Mouse (Mus musculus) neural tube, embryonic 12.5 days (tissue): Measurements from ENCODE around the gene Eif2b3. TPM values are rescaled to one million over a fixed set of nuclear protein-coding genes. Genes with fewer than 3 reads are reported as not detected.
A peak's percentile ranks its signal among the peaks of the same experiment; 100 is the strongest.

Experiments
- ATAC-seq: fragments of 200-750 bp; cut with Nextera tagmentation; 2 replicates; pipeline ENCODE4 v1.8.0; 2017; ENCODE audit warnings: low read depth, mild to moderate bottlenecking, moderate TSS enrichment, moderate library complexity; ENCODE audit not compliant: low FRiP score
- H3K27ac ChIP-seq: fragments of 300-500 bp; sonication (generic); 2 replicates; pipeline ENCODE4 v1.5.1; 2016
- H3K27me3 ChIP-seq: fragments of 300-500 bp; sonication (generic); replicated peaks from 2 replicates; pipeline ENCODE4 v1.6.1; 2016; ENCODE audit warnings: mild to moderate bottlenecking
- H3K36me3 ChIP-seq: fragments of 300-500 bp; sonication (generic); 2 replicates; pipeline ENCODE4 v1.6.1; 2016; ENCODE audit warnings: mild to moderate bottlenecking
- H3K4me1 ChIP-seq: fragments of 300-500 bp; sonication (generic); 2 replicates; pipeline ENCODE4 v1.6.1; 2016
- H3K4me2 ChIP-seq: fragments of 300-500 bp; sonication (generic); replicated peaks from 2 replicates; pipeline ENCODE4 v1.6.1; 2016; ENCODE audit warnings: mild to moderate bottlenecking
- H3K4me3 ChIP-seq: fragments of 300-500 bp; sonication (generic); 2 replicates; pipeline ENCODE4 v1.5.1; 2016
- H3K9ac ChIP-seq: fragments of 300-500 bp; sonication (generic); 2 replicates; pipeline ENCODE4 v1.6.1; 2016; ENCODE audit warnings: mild to moderate bottlenecking
- H3K9me3 ChIP-seq: fragments of 300-500 bp; sonication (generic); 2 replicates; pipeline ENCODE4 v1.6.1; 2016; ENCODE audit warnings: mild to moderate bottlenecking
- WGBS: fragments of 180-500 bp; shearing (Covaris S2); methylation state at CpG from one replicate; pipeline ENCODE4 v1.1.7; 2016; 5-methylcytosine and 5-hydroxymethylcytosine counted together
- polyA plus RNA-seq: library from polyadenylated mRNA; unstranded; fragments of >200 nt; fragmentation: Nextera tagmentation; extraction: Ambion mirVana; gene quantifications from 2 replicates; pipeline ENCODE4 v1.2.1, GENCODE M21; 2016

Eif2b3 gene
- polyA plus RNA-seq, 1 experiment from 2014 or later, result 48.6 TPM

GRCm38 (mm10) chr4:117131198-117131597 lies 112.0 kb downstream of the Eif2b3 start:
- ATAC-seq, result no peak
- peak overlapping the region; percentile 46; the same call in 1 of the 2 replicates for H3K27ac ChIP-seq
- no peaks in the 10 kb centered on the region for H3K9me3 ChIP-seq
- H3K4me3 ChIP-seq, result peak overlapping the region; percentile 89; the same call in 1 of the 2 replicates
- peaks cover 36% of the 10 kb centered on the region for H3K36me3 ChIP-seq
- peak overlapping the region; percentile 89; the same call in 1 of the 2 replicates for H3K9ac ChIP-seq
- peaks cover 31% of the 10 kb centered on the region for H3K4me1 ChIP-seq
- 49% methylated on average over 6 of the region's 6 CpGs for WGBS
- peak overlapping the region; percentile 80 for H3K4me2 ChIP-seq
- H3K27me3 ChIP-seq, result peaks cover 8% of the 10 kb centered on the region; the same call in 1 of the 2 replicates

- Histone ChIP-seq H3K4me1 (peaks cover 28% of the 10 kb centered on the region), H3K9me3 (no peaks in the 10 kb centered on the region), H3K36me3 (peaks cover 31% of the 10 kb centered on the region), H3K4me3 (peak overlapping the region; percentile 89), H3K27me3 (peaks cover 8% of the 10 kb centered on the region; the same call in 1 of the 2 replicates), H3K4me2 (peak overlapping the region; percentile 80), H3K27ac (peak overlapping the region; percentile 46; the same call in 1 of the 2 replicates), H3K9ac (peak overlapping the region; percentile 89)
- peak; percentile 52 for ATAC-seq
- WGBS, result 9% methylated on average over 7 of the region's 7 CpGs
Measured at GRCm38 (mm10) chr4:117131890-117132793, 112.9 kb downstream of the Eif2b3 start.

GRCm38 (mm10) chr4:117132794-117133143 lies 113.6 kb downstream of the Eif2b3 start:
- Histone ChIP-seq H3K9me3 (no peaks in the 10 kb centered on the region), H3K27me3 (peaks cover 8% of the 10 kb centered on the region; the same call in 1 of the 2 replicates), H3K4me1 (peaks cover 28% of the 10 kb centered on the region), H3K4me3 (peak overlapping the region; percentile 89), H3K9ac (peak overlapping the region; percentile 89), H3K4me2 (peak overlapping the region; percentile 80), H3K27ac (no peak overlapping the region), H3K36me3 (peaks cover 25% of the 10 kb centered on the region; the same call in 1 of the 2 replicates)
- WGBS, result 7% methylated on average over 11 of the region's 11 CpGs
- no peak for ATAC-seq

GRCm38 (mm10) chr4:117133366-117133796 lies 114.2 kb downstream of the Eif2b3 start:
- Histone ChIP-seq H3K4me1 (peaks cover 28% of the 10 kb centered on the region), H3K36me3 (peaks cover 20% of the 10 kb centered on the region; the same call in 1 of the 2 replicates), H3K9me3 (no peaks in the 10 kb centered on the region), H3K4me2 (peak overlapping the region; percentile 80), H3K4me3 (peak overlapping the region; percentile 89), H3K27me3 (peaks cover 8% of the 10 kb centered on the region; the same call in 1 of the 2 replicates), H3K9ac (peak overlapping the region; percentile 89), H3K27ac (peak overlapping the region; percentile 57)
- peak; percentile 46 for ATAC-seq
- under 1% methylated on average over 42 of the region's 42 CpGs for WGBS

DNA sequence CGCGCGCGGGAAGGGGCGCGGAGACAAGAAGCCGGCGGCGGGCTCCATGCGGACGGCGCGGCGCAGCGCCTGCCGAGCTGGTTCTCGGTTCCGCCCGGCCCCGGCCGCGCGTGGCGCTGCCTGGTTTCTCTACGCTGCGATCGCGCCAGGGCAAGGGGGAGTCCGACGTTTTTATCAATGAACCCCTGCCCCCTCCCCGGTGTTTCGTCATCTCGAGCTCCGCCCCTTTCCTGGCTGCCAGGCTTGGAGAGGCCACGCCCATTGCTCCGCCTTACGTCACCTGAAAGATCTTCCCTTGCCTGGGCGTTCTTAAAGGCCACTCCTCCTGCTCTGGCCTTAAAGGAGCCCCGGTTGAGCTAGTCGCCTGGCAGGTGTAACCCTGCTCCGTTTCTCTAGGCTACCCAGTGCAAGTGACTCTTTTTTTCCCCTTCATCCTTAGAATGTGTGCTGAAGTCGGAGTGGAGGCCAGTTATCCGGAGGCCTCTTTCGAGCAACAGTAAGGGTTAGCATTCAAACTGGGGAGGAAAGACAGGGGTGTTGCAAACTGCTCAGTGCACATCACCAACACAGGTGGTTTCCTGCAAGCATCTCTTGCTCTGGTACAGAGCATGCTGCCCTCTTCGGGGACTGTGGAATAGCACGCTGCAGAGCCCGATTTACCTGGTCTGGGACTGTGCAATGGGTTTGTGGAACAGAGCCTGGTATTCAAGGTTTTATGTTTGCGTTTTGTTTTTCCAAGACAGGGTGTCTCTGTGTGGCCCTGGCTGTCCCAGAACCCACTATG lies 114.8 kb downstream of the Eif2b3 start, which contains the start of gene Plk3:
Gene Plk3, minus strand, starts transcription at position 147 of the 784 bp plus-strand sequence.
- peak; percentile 80 for ATAC-seq
- peak within 1 kb of the TSS; percentile 89 for H3K4me3 ChIP-seq
- peaks cover 8% of the 10 kb centered on the region; the same call in 1 of the 2 replicates for H3K27me3 ChIP-seq
- H3K4me2 ChIP-seq, result peak within 1 kb of the TSS; percentile 80
- H3K27ac ChIP-seq, result peak within 1 kb of the TSS; percentile 57
- peaks cover 13% of the 10 kb centered on the region; the same call in 1 of the 2 replicates for H3K36me3 ChIP-seq
- peaks cover 28% of the 10 kb centered on the region for H3K4me1 ChIP-seq
- H3K9me3 ChIP-seq, result no peaks in the 10 kb centered on the region
- 2% methylated on average over 48 of the region's 48 CpGs for WGBS
- peak within 1 kb of the TSS; percentile 89 for H3K9ac ChIP-seq

DNA sequence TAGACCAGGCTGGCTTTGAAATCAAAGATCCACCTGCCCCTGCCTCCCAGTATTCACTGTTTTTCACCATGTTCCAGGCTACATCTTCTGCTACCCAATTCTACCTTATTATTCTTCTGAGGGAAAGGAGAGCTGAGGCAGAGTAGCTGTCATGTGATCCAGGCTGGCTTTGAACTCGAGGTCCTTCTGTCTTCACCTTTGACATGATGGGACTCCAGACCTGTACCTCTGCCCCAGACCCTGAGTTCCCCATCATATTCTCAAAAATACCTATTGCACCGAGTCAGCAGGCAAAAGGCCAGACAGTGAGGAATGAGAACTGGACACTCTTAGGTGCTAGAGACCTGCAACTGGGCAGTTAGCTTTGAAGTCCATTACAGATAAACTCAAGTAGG lies 115.4 kb downstream of the Eif2b3 start:
- Histone ChIP-seq H3K27ac (no peak overlapping the region), H3K27me3 (peaks cover 8% of the 10 kb centered on the region; the same call in 1 of the 2 replicates), H3K9me3 (no peaks in the 10 kb centered on the region), H3K9ac (no peak overlapping the region), H3K4me2 (peak overlapping the region; percentile 80), H3K36me3 (peaks cover 11% of the 10 kb centered on the region; the same call in 1 of the 2 replicates), H3K4me1 (peaks cover 28% of the 10 kb centered on the region), H3K4me3 (no peak overlapping the region)
- 41% methylated on average over 2 of the region's 2 CpGs for WGBS
- no peak for ATAC-seq

DNA sequence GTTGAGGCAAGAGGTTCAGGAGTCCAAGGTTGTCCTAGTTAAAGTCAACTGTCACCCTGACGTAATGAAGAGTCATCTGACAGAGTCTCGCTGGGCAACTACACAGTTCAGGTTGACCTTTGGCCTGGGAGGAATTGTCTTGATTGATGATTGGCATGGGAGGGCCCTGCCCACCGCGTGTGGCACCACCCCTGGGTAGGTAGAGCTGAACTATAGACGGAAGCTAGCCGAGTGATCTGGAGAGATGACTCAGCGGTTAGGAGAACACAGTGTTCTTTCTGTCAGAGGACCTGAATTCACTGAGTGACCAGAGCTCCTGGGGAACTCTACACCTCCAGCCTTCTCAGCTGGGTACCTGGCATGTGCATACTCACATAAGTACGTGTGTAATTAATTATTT lies 116.8 kb downstream of the Eif2b3 start:
- no peaks in the 10 kb centered on the region for H3K36me3 ChIP-seq
- H3K9me3 ChIP-seq, result no peaks in the 10 kb centered on the region
- no peak for ATAC-seq
- H3K4me3 ChIP-seq, result no peak overlapping the region
- H3K27me3 ChIP-seq, result 0 out of 2 replicates have a peak, but pooled peaks cover 8% of the 10 kb centered on the region
- WGBS, result 24% methylated on average over 8 of the region's 8 CpGs
- no peak overlapping the region for H3K4me2 ChIP-seq
- no peak overlapping the region for H3K27ac ChIP-seq
- H3K4me1 ChIP-seq, result peaks cover 18% of the 10 kb centered on the region
- no peak overlapping the region for H3K9ac ChIP-seq

Other genes starting within 250 kb of the Eif2b3 start
- 31.3 and 32.0 TPM in 2 replicates for gene Toe1, start 211.8 kb upstream of the Eif2b3 start, polyA plus RNA-seq
- 13.6 and 14.5 TPM in 2 replicates for gene Mutyh, start 211.7 kb upstream of the Eif2b3 start, polyA plus RNA-seq
- 1.3 and 1.6 TPM in 2 replicates for gene Hpdl, start 197.7 kb upstream of the Eif2b3 start, polyA plus RNA-seq
- gene Zswim5, start 142.0 kb upstream of the Eif2b3 start, polyA plus RNA-seq, result 10.2 and 10.4 TPM in 2 replicates
- gene Urod, start 25.0 kb upstream of the Eif2b3 start, polyA plus RNA-seq, result 84.7 and 93.0 TPM in 2 replicates
- gene Hectd3, start 24.1 kb upstream of the Eif2b3 start, polyA plus RNA-seq, result 23.8 and 24.0 TPM in 2 replicates
- 5.2 and 6.0 TPM in 2 replicates for gene Ptch2, start 76.7 kb downstream of the Eif2b3 start, polyA plus RNA-seq
- 3.6 and 4.6 TPM in 2 replicates for gene Btbd19, start 106.3 kb downstream of the Eif2b3 start, polyA plus RNA-seq
- gene Tctex1d4, start 107.4 kb downstream of the Eif2b3 start, polyA plus RNA-seq, result not detected in 2 replicates
- gene Plk3, start 114.6 kb downstream of the Eif2b3 start, polyA plus RNA-seq, result 39.3 and 41.4 TPM in 2 replicates
- 554 and 578 TPM in 2 replicates for gene Rps8, start 136.8 kb downstream of the Eif2b3 start, polyA plus RNA-seq
- 54.6 and 57.6 TPM in 2 replicates for gene Kif2c, start 163.2 kb downstream of the Eif2b3 start, polyA plus RNA-seq
- 7.0 and 8.0 TPM in 2 replicates for gene Tmem53, start 232.5 kb downstream of the Eif2b3 start, polyA plus RNA-seq
- 0.28 and 0.85 TPM in 2 replicates for gene Armh1, start 232.7 kb downstream of the Eif2b3 start, polyA plus RNA-seq